In the genomic region with DNA sequence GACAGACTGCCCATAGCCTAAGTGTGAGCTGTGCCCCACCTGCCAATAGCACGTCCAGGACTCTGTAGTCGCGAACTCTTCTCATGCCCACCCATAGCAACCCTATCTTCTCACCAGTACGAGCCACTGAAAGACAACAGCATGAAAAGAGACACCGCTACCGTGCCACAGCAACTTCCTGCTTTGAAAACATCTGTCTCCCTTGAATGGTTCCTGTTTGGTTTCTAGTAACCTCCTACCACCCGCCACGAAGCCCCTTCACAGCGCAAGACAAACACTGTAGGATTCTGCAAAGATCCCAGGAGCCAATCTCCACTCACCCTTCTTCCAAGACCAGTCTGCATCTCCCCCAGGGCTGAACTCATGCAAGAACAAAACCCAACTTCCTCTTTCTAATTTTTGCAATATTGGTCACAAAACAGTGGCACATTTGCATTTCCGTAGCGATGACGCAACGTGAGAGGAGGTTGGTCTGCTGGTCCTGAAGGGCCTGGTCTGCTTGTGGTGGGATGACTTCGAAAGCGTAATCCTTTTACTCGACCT, we compare ENCODE assay signal across 10 mouse cellular contexts. TPM values are rescaled to one million over a fixed set of nuclear protein-coding genes. Genes with fewer than 3 reads are reported as not detected.
DNase-seq lines count a peak whose midpoint lies in the region; ATAC-seq and TF ChIP-seq lines count a peak whose summit lies in the region.
"Had no signal": no experiment of that assay in that cellular context is flagged by ENCODE, and none has a peak within 500 bp of the region (broad histone marks: within the 10 kb centered on the region; RNA-seq: fewer than 3 reads in every experiment).

No protein-coding gene starts in this region.

- H3K4me1 ChIP-seq in heart, embryonic 11.5 days (ENCODE audit: control insufficient read depth, insufficient read depth, low read length), result peaks cover 18% of the 10 kb centered on the region
- no peaks in the 10 kb centered on the region for H3K4me1 ChIP-seq in cortical plate, adult 2 months (ENCODE audit: control insufficient read depth, insufficient read depth, low read length)
- H3K4me1 ChIP-seq in lung, adult 2 months (ENCODE audit: control insufficient read depth, insufficient read depth, low read length), result peaks cover 2% of the 10 kb centered on the region; the same call in 1 of the 2 replicates
- H3K4me1 ChIP-seq: neural tube, embryonic 13.5 days had no signal

- no peak overlapping the region for H3K4me2 ChIP-seq in heart, embryonic 11.5 days
- H3K4me2 ChIP-seq: neural tube, embryonic 13.5 days had no signal

- no peak for TF ChIP-seq POLR2A in cortical plate, adult 2 months (IDR thresholded peaks at IDR 0.05; ENCODE audit: extremely low read depth, insufficient read depth, low read length)
- no peak for TF ChIP-seq POLR2A in lung, adult 2 months (IDR thresholded peaks at IDR 0.05; ENCODE audit: borderline replicate concordance, extremely low read depth, low read depth, low read length)

- H3K27me3 ChIP-seq in heart, embryonic 11.5 days (ENCODE audit: control insufficient read depth, insufficient read depth, low read length), result no peaks in the 10 kb centered on the region
- H3K27me3 ChIP-seq: neural tube, embryonic 13.5 days had no signal

- H3K9ac ChIP-seq in heart, embryonic 11.5 days (ENCODE audit: low read depth, low read length), result no peak overlapping the region
- H3K9ac ChIP-seq: neural tube, embryonic 13.5 days had no signal

- ATAC-seq in heart, embryonic 11.5 days (replicated peaks; ENCODE audit: insufficient number of reproducible peaks, low FRiP score, low TSS enrichment), result no peak
- ATAC-seq in erythroid progenitor cell, adult 5-6 weeks (replicated peaks; ENCODE audit: low FRiP score, poor library complexity, severe bottlenecking), result no peak

- WGBS in heart, embryonic 11.5 days (ENCODE audit: insufficient replicate concordance), result 76% methylated on average over 16 of the region's 16 CpGs
- WGBS in lung, adult 2 months, result 65% methylated on average over 16 of the region's 16 CpGs

- no peak overlapping the region for H3K27ac ChIP-seq in heart, embryonic 11.5 days (ENCODE audit: low read depth, low read length)
- H3K27ac ChIP-seq in cortical plate, adult 2 months (ENCODE audit: insufficient read depth, low read length), result peak overlapping the region; percentile 13; the same call in 1 of the 2 replicates
- H3K27ac ChIP-seq: kidney, postnatal 0 days; neural tube, embryonic 13.5 days had no signal

- no peaks in the 10 kb centered on the region for H3K36me3 ChIP-seq in heart, embryonic 11.5 days (ENCODE audit: control insufficient read depth, insufficient read depth, low read length)
- H3K36me3 ChIP-seq: neural tube, embryonic 13.5 days had no signal

- H3K9me3 ChIP-seq in heart, embryonic 11.5 days (replicated peaks; ENCODE audit: control insufficient read depth, low read length), result no peaks in the 10 kb centered on the region
- H3K9me3 ChIP-seq: neural tube, embryonic 13.5 days had no signal

- TF ChIP-seq CTCF in cortical plate, adult 2 months (IDR thresholded peaks at IDR 0.05; ENCODE audit: extremely low read depth, insufficient read depth, low read length), result no peak
- TF ChIP-seq CTCF in lung, adult 2 months (IDR thresholded peaks at IDR 0.05; ENCODE audit: insufficient read depth, low read length), result no peak

- no peak overlapping the region for H3K4me3 ChIP-seq in heart, embryonic 11.5 days (ENCODE audit: low read depth, low read length)
- H3K4me3 ChIP-seq in cortical plate, adult 2 months (ENCODE audit: insufficient read depth, low read length), result no peak overlapping the region
- H3K4me3 ChIP-seq in lung, adult 2 months (replicated peaks; ENCODE audit: extremely low read depth, low read depth, low read length), result peak overlapping the region; percentile 51
- H3K4me3 ChIP-seq: neural tube, embryonic 13.5 days had no signal

- DNase-seq in heart, adult 18-20 months, result peak; percentile 35 to 73
- peak; percentile 13 for DNase-seq in lung, adult 2 months
- DNase-seq in spleen, postnatal 14 days (ENCODE audit: low spot score in 2 of 2), result peak; percentile 36 to 54
- no peak for DNase-seq in adrenal gland, postnatal 25 days
- DNase-seq in frontal cortex, postnatal 10 days (ENCODE audit: low spot score in 2 of 2), result no peak

RNA-seq across cellular contexts. Expression of gene Fgd3, which starts 11.2 kb away (rescaled TPM):
- total RNA-seq in heart, adult 18-20 months (2021), result 1 to 10 TPM; 1.2 to 2.4 TPM
- 0.10 and 0.64 TPM in 2 replicates for polyA plus RNA-seq in heart, embryonic 11.5 days (2014; fragmentation: Nextera tagmentation; extraction: Ambion mirVana)
- polyA plus RNA-seq in cortical plate, adult 2 months (2012; rRNA removed), result 5.8 and 6.2 TPM in 2 replicates
- 2.8 and 4.1 TPM in 2 replicates for polyA plus RNA-seq in lung, adult 2 months (2012; rRNA removed)
- total RNA-seq in adrenal gland, postnatal 25 days (2021), result 1.5 and 2.8 TPM in 2 replicates
- 1.8 and 3.4 TPM in 2 replicates for total RNA-seq in erythroid progenitor cell, adult 5-6 weeks (2015; ENCODE audit: low replicate concordance)
- 3.1 and 5.5 TPM in 2 replicates for total RNA-seq in erythroid progenitor cell, adult 5-6 weeks (2017; ENCODE audit: low replicate concordance)

RNA-seq across cellular contexts. Expression of gene Bicd2, which starts 32.5 kb away (rescaled TPM):
- 10 to 100 TPM; 67.3 to 73.9 TPM for total RNA-seq in heart, adult 18-20 months (2021)
- polyA plus RNA-seq in heart, embryonic 11.5 days (2014; fragmentation: Nextera tagmentation; extraction: Ambion mirVana), result 34.0 and 42.8 TPM in 2 replicates
- 49.5 and 52.0 TPM in 2 replicates for polyA plus RNA-seq in cortical plate, adult 2 months (2012; rRNA removed)
- polyA plus RNA-seq in lung, adult 2 months (2012; rRNA removed), result 53.3 and 63.2 TPM in 2 replicates
- 43.7 and 45.2 TPM in 2 replicates for total RNA-seq in adrenal gland, postnatal 25 days (2021)
- total RNA-seq in erythroid progenitor cell, adult 5-6 weeks (2015; ENCODE audit: low replicate concordance), result 12.6 and 19.7 TPM in 2 replicates
- 28.8 and 35.2 TPM in 2 replicates for total RNA-seq in erythroid progenitor cell, adult 5-6 weeks (2017; ENCODE audit: low replicate concordance)

Comparison
In these comparisons a context has a peak if more than half of its experiments do, and no peak if none do; other contexts are left out.
1. DNase-seq: peak in heart, adult 18-20 months (2 of 2), lung, adult 2 months (single experiment) and spleen, postnatal 14 days (2 of 2); none in adrenal gland, postnatal 25 days (single experiment) and frontal cortex, postnatal 10 days (0 of 2).